Mouse (Mus musculus) midbrain, embryonic 12.5 days (tissue): ENCODE results near the gene Sept8. TPM values are rescaled to one million over a fixed set of nuclear protein-coding genes. Genes with fewer than 3 reads are reported as not detected.

Experiments
- ATAC-seq: fragments of 200-750 bp; cut with Nextera tagmentation; 2 replicates; pipeline ENCODE4 v1.8.0; 2017; ENCODE audit warnings: low read depth, moderate TSS enrichment, moderate library complexity; ENCODE audit not compliant: low FRiP score
- H3K27ac ChIP-seq: fragments of 300-500 bp; sonication (generic); replicated peaks from 2 replicates; pipeline ENCODE4 v1.5.1; 2016; ENCODE audit warnings: mild to moderate bottlenecking
- H3K27me3 ChIP-seq: fragments of 300-500 bp; sonication (generic); 2 replicates; pipeline ENCODE4 v1.6.1; 2016; ENCODE audit warnings: mild to moderate bottlenecking
- H3K36me3 ChIP-seq: fragments of 300-500 bp; sonication (generic); 2 replicates; pipeline ENCODE4 v1.6.1; 2016
- H3K4me1 ChIP-seq: fragments of 300-500 bp; sonication (generic); 2 replicates; pipeline ENCODE4 v1.6.1; 2016
- H3K4me2 ChIP-seq: fragments of 300-500 bp; sonication (generic); replicated peaks from 2 replicates; pipeline ENCODE4 v1.6.1; 2016; ENCODE audit warnings: mild to moderate bottlenecking, moderate library complexity
- H3K4me3 ChIP-seq: fragments of 300-500 bp; sonication (generic); 2 replicates; pipeline ENCODE4 v1.5.1; 2016; ENCODE audit warnings: mild to moderate bottlenecking
- H3K9ac ChIP-seq: fragments of 300-500 bp; sonication (generic); replicated peaks from 2 replicates; pipeline ENCODE4 v1.6.1; 2016; ENCODE audit warnings: mild to moderate bottlenecking, moderate library complexity
- H3K9me3 ChIP-seq: fragments of 300-500 bp; sonication (generic); 2 replicates; pipeline ENCODE4 v1.6.1; 2016; ENCODE audit warnings: mild to moderate bottlenecking
- WGBS: fragments of 180-500 bp; shearing (Covaris S2); methylation state at CpG from one replicate; pipeline ENCODE4 v1.1.7; 2016; 5-methylcytosine and 5-hydroxymethylcytosine counted together
- polyA plus RNA-seq: library from polyadenylated mRNA; unstranded; fragments of >200 nt; fragmentation: Nextera tagmentation; extraction: Ambion mirVana; gene quantifications from 2 replicates; pipeline ENCODE4 v1.2.1, GENCODE M21; 2016

Sept8 gene
- polyA plus RNA-seq, 1 experiment from 2014 or later: 17.1 TPM

GRCm38 (mm10) chr11:53483159-53483891, 35.7 kb upstream of the Sept8 start:
- H3K4me2 ChIP-seq: no peak overlapping the region
- H3K27ac ChIP-seq: no peak overlapping the region
- H3K9me3 ChIP-seq: peaks cover 4% of the 10 kb centered on the region; the same call in 1 of the 2 replicates
- no peaks in the 10 kb centered on the region for H3K36me3 ChIP-seq
- peaks cover 84% of the 10 kb centered on the region for H3K27me3 ChIP-seq
- no peak overlapping the region for H3K4me3 ChIP-seq
- no peak overlapping the region for H3K9ac ChIP-seq
- peaks cover 27% of the 10 kb centered on the region for H3K4me1 ChIP-seq
- 82% methylated on average over 9 of the region's 9 CpGs for WGBS
- ATAC-seq: no peak

GRCm38 (mm10) chr11:53485719-53486118, 33.3 kb upstream of the Sept8 start:
- peaks cover 81% of the 10 kb centered on the region for H3K27me3 ChIP-seq
- no peak for ATAC-seq
- no peaks in the 10 kb centered on the region for H3K36me3 ChIP-seq
- peaks cover 9% of the 10 kb centered on the region for H3K4me1 ChIP-seq
- 41% methylated on average over 3 of the region's 3 CpGs for WGBS
- H3K27ac ChIP-seq: no peak overlapping the region
- H3K4me2 ChIP-seq: no peak overlapping the region
- H3K9me3 ChIP-seq: no peaks in the 10 kb centered on the region
- H3K9ac ChIP-seq: no peak overlapping the region
- H3K4me3 ChIP-seq: no peak overlapping the region

GRCm38 (mm10) chr11:53486351-53486750, 32.7 kb upstream of the Sept8 start:
- Histone ChIP-seq H3K4me2 (no peak overlapping the region), H3K9me3 (no peaks in the 10 kb centered on the region), H3K4me1 (peaks cover 11% of the 10 kb centered on the region), H3K27ac (no peak overlapping the region), H3K36me3 (no peaks in the 10 kb centered on the region), H3K4me3 (no peak overlapping the region), H3K27me3 (peaks cover 81% of the 10 kb centered on the region), H3K9ac (no peak overlapping the region)
- ATAC-seq: no peak
- WGBS: 74% methylated on average over 3 of the region's 3 CpGs

GRCm38 (mm10) chr11:53486822-53487594, 32.0 kb upstream of the Sept8 start:
- peak overlapping the region; percentile 24; the same call in 1 of the 2 replicates for H3K4me3 ChIP-seq
- peaks cover 17% of the 10 kb centered on the region for H3K4me1 ChIP-seq
- H3K4me2 ChIP-seq: peak overlapping the region; percentile 34
- no peaks in the 10 kb centered on the region for H3K9me3 ChIP-seq
- 12% methylated on average over 27 of the region's 27 CpGs for WGBS
- H3K27me3 ChIP-seq: peaks cover 74% of the 10 kb centered on the region
- H3K9ac ChIP-seq: no peak overlapping the region
- no peak overlapping the region for H3K27ac ChIP-seq
- no peak for ATAC-seq
- H3K36me3 ChIP-seq: no peaks in the 10 kb centered on the region

- no peak for ATAC-seq
- H3K4me1 ChIP-seq: peaks cover 33% of the 10 kb centered on the region
These were observed 30.1 kb upstream of the Sept8 start for GRCm38 (mm10) chr11:53489007-53489406.

GRCm38 (mm10) chr11:53489421-53489820, 29.6 kb upstream of the Sept8 start:
- Histone ChIP-seq H3K4me3 (no peak overlapping the region), H3K4me1 (peaks cover 33% of the 10 kb centered on the region), H3K9me3 (no peaks in the 10 kb centered on the region), H3K27ac (no peak overlapping the region), H3K36me3 (no peaks in the 10 kb centered on the region), H3K4me2 (no peak overlapping the region), H3K27me3 (peaks cover 70% of the 10 kb centered on the region), H3K9ac (no peak overlapping the region)
- 46% methylated on average over 9 of the region's 9 CpGs for WGBS
- no peak for ATAC-seq

More at GRCm38 (mm10) chr11:53489007-53489406, 30.1 kb upstream of the Sept8 start:
- H3K27ac ChIP-seq: no peak overlapping the region
- H3K9ac ChIP-seq: no peak overlapping the region
- no peaks in the 10 kb centered on the region for H3K36me3 ChIP-seq
- H3K9me3 ChIP-seq: no peaks in the 10 kb centered on the region
- no peak overlapping the region for H3K4me2 ChIP-seq
- H3K4me3 ChIP-seq: no peak overlapping the region
- H3K27me3 ChIP-seq: peaks cover 69% of the 10 kb centered on the region
- WGBS: 83% methylated on average over 5 of the region's 5 CpGs

- Histone ChIP-seq H3K4me3 (no peak overlapping the region), H3K36me3 (no peaks in the 10 kb centered on the region), H3K27ac (peak overlapping the region; percentile 25; the same call in 1 of the 2 replicates), H3K9ac (no peak overlapping the region), H3K27me3 (peaks cover 69% of the 10 kb centered on the region), H3K4me2 (peak overlapping the region; percentile 26; the same call in 1 of the 2 replicates), H3K4me1 (peaks cover 44% of the 10 kb centered on the region), H3K9me3 (no peaks in the 10 kb centered on the region)
- WGBS: 7% methylated on average over 8 of the region's 8 CpGs
- peak; percentile 80 for ATAC-seq
These were observed 27.1 kb upstream of the Sept8 start for GRCm38 (mm10) chr11:53491954-53492401.

- H3K4me1 ChIP-seq: peaks cover 38% of the 10 kb centered on the region
- H3K4me2 ChIP-seq: no peak overlapping the region
- no peak overlapping the region for H3K27ac ChIP-seq
- no peak for ATAC-seq
- H3K4me3 ChIP-seq: no peak overlapping the region
- H3K9me3 ChIP-seq: no peaks in the 10 kb centered on the region
- H3K27me3 ChIP-seq: peaks cover 69% of the 10 kb centered on the region
- H3K36me3 ChIP-seq: no peaks in the 10 kb centered on the region
- H3K9ac ChIP-seq: no peak overlapping the region
- WGBS: 30% methylated on average over 3 of the region's 3 CpGs
These were observed 25.7 kb upstream of the Sept8 start for GRCm38 (mm10) chr11:53493243-53493955.

- 22% methylated on average over 6 of the region's 6 CpGs for WGBS
- peaks cover 69% of the 10 kb centered on the region for H3K27me3 ChIP-seq
These were observed 23.6 kb upstream of the Sept8 start for GRCm38 (mm10) chr11:53495417-53495816.

GRCm38 (mm10) chr11:53496946-53497345, 22.1 kb upstream of the Sept8 start:
- Histone ChIP-seq H3K27ac (no peak overlapping the region), H3K27me3 (peaks cover 75% of the 10 kb centered on the region), H3K4me1 (peaks cover 38% of the 10 kb centered on the region)

More at GRCm38 (mm10) chr11:53495417-53495816, 23.6 kb upstream of the Sept8 start:
- Histone ChIP-seq H3K4me1 (peaks cover 38% of the 10 kb centered on the region), H3K4me2 (no peak overlapping the region), H3K9me3 (no peaks in the 10 kb centered on the region), H3K4me3 (no peak overlapping the region), H3K9ac (no peak overlapping the region), H3K27ac (0 out of 2 replicates have a peak overlapping the region, but pooled peaks have one; percentile 10), H3K36me3 (no peaks in the 10 kb centered on the region)
- ATAC-seq: no peak

GRCm38 (mm10) chr11:53500569-53500968, 18.5 kb upstream of the Sept8 start:
- H3K27ac ChIP-seq: no peak overlapping the region
- no peak overlapping the region for H3K4me3 ChIP-seq
- peaks cover 77% of the 10 kb centered on the region for H3K27me3 ChIP-seq
- no peak for ATAC-seq
- H3K9ac ChIP-seq: no peak overlapping the region
- H3K4me1 ChIP-seq: peaks cover 15% of the 10 kb centered on the region
- WGBS: 10% methylated on average over 11 of the region's 11 CpGs
- H3K4me2 ChIP-seq: no peak overlapping the region; the same call in 1 of the 2 replicates
- H3K9me3 ChIP-seq: no peaks in the 10 kb centered on the region
- no peaks in the 10 kb centered on the region for H3K36me3 ChIP-seq

More at GRCm38 (mm10) chr11:53496946-53497345, 22.1 kb upstream of the Sept8 start:
- no peak for ATAC-seq
- Histone ChIP-seq H3K36me3 (no peaks in the 10 kb centered on the region), H3K9me3 (no peaks in the 10 kb centered on the region), H3K9ac (no peak overlapping the region), H3K4me2 (no peak overlapping the region), H3K4me3 (no peak overlapping the region)
- 81% methylated on average over 6 of the region's 6 CpGs for WGBS
